Mouse (Mus musculus) thymus, adult 2 months (tissue): Measurements from ENCODE around the gene Cdh16. TPM values are rescaled to one million over a fixed set of nuclear protein-coding genes. Genes with fewer than 3 reads are reported as not detected.
"Not testable (repeated sequence)": the region's sequence is repeated elsewhere in the genome, so short reads cannot be mapped to it uniquely, and the experiment has no call there.

ENCODE experiments used
- DNase-seq: peaks from one replicate; pipeline ENCODE4 v3.0.0; 2021
- H3K27ac ChIP-seq: fragments of 200-500 bp; 2 replicates; pipeline ENCODE4 v1.5.1; 2012; ENCODE audit warnings: low read length, control low read depth; ENCODE audit not compliant: control insufficient read depth, insufficient read depth
- H3K27me3 ChIP-seq: fragments of 200-500 bp; 2 replicates; pipeline ENCODE4 v1.6.1; 2012; ENCODE audit warnings: mild to moderate bottlenecking, low read length, moderate library complexity, mixed read lengths; ENCODE audit not compliant: control insufficient read depth, insufficient read depth
- H3K36me3 ChIP-seq: fragments of 200-500 bp; 2 replicates; pipeline ENCODE4 v1.6.1; 2012; ENCODE audit warnings: mild to moderate bottlenecking, low read length, moderate library complexity; ENCODE audit not compliant: control insufficient read depth, insufficient read depth
- H3K4me1 ChIP-seq: fragments of 200-500 bp; replicated peaks from 2 replicates; pipeline ENCODE4 v1.6.1; 2012; ENCODE audit warnings: low read length; ENCODE audit not compliant: control insufficient read depth, insufficient read depth
- H3K4me3 ChIP-seq: fragments of 200-500 bp; 2 replicates; pipeline ENCODE4 v1.5.1; 2012; ENCODE audit warnings: mild to moderate bottlenecking, low read length, control low read depth, moderate library complexity; ENCODE audit not compliant: control insufficient read depth, insufficient read depth
- CTCF ChIP-seq: fragments of 200-500 bp; IDR thresholded peaks from 2 replicates; pipeline ENCODE4 v1.5.1; 2012; ENCODE audit warnings: mild to moderate bottlenecking, control low read depth, low read length, moderate library complexity, borderline replicate concordance; ENCODE audit not compliant: control insufficient read depth, poor library complexity, insufficient read depth; ENCODE audit errors: extremely low read depth
- POLR2A ChIP-seq: fragments of 200-500 bp; IDR thresholded peaks from 2 replicates; pipeline ENCODE4 v1.6.1; 2012; ENCODE audit warnings: mild to moderate bottlenecking, low read length, control low read depth, moderate library complexity; ENCODE audit not compliant: control insufficient read depth, poor library complexity, insufficient read depth; ENCODE audit errors: extremely low read depth
- WGBS: fragments of 180-500 bp; shearing (Covaris S2); methylation state at CpG from one replicate; pipeline ENCODE4 v1.1.7; 2018; 5-methylcytosine and 5-hydroxymethylcytosine counted together
- polyA plus RNA-seq: library from polyadenylated mRNA; depleted of rRNA; stranded (reverse); fragments of >200 nt; gene quantifications from 2 replicates; pipeline ENCODE4 v1.2.3, GENCODE M21; 2012

The Cdh16 gene
- polyA plus RNA-seq, 1 experiment = 1.5 TPM

DNA sequence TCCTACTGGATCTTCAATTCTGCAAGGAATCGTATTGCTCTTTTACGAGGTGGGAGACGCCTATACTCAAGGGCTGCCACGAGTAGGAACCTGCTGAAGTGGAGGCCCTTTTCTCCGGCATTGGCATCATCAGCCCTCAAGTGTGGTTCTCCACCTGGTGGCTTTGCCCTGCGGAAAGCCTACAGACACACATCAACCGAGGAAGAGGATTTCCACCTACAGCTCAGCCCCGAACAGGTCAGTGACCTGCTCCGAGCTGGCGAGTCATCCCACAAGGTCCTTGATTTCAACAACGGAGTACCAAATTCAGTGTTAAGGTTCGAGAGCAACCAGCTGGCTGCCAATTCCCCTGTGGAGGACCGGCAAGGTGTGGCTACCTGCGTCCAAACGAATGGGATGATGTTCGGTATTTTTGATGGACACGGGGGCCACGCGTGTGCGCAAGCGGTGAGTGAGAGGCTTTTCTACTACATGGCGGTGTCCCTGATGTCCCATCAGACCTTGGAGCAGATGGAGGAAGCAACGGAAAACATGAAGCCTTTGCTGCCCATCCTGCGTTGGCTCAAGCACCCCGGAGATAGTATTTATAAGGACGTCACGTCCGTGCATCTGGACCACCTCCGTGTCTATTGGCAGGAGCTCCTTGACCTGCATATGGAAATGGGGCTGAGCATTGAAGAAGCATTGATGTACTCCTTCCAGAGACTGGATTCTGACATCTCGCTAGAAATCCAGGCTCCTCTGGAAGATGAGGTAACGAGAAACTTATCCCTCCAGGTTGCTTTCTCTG is 30.5 kb downstream of the Cdh16 start:
- Histone ChIP-seq H3K4me3 (no peak overlapping the region), H3K27me3 (no peaks in the 10 kb centered on the region), H3K27ac (no peak overlapping the region), H3K4me1 (peaks cover 20% of the 10 kb centered on the region), H3K36me3 (peaks cover 12% of the 10 kb centered on the region)
- no peak for DNase-seq
- TF ChIP-seq POLR2A (no peak), CTCF (no peak)
- WGBS = 98% methylated on average over 31 of the region's 31 CpGs

DNA sequence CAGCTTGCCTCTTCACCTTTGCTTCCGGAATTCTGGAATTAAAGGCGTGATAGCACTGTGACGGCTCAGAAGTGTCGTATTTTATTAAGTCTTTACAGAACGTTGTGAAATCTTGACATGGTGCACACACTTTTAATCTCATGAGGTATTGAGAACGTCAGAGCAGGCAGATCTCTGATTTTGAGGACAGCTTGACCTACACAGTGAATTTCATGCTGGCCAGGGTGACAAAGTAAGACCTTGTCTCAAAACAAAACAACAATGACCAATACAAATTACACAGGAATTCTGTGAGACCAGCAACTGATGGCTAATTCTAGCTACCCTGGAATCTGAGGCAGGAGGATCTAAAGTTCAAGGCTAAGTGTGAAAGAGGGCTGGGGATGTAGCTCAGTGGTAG is 31.6 kb downstream of the Cdh16 start:
- Histone ChIP-seq H3K27ac (no peak overlapping the region), H3K4me3 (no peak overlapping the region), H3K27me3 (no peaks in the 10 kb centered on the region), H3K4me1 (peaks cover 17% of the 10 kb centered on the region), H3K36me3 (peaks cover 12% of the 10 kb centered on the region)
- no peak for DNase-seq
- WGBS = 91% methylated on average over 6 of the region's 6 CpGs
- TF ChIP-seq POLR2A (no peak), CTCF (no peak)

DNA sequence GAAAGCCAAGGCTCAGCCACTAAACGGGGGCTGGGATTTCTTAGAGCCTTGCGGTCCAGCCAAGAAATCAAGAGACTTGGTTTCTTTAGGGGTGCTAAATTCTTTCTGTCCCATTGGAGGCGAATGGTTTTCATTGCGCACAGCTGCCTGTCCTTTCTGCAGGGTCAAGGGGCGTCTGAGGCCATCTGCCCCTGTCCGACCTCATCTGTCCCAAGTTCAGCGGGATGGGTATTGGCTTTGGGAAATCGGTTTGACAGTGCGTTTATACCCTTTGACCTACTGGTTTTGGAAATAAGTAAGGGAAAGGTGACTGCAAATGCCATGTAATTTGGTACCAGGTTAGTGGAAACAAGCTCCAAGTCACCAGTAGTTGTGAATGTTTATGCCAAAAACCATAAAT is 32.3 kb downstream of the Cdh16 start:
- H3K4me1 ChIP-seq = peaks cover 17% of the 10 kb centered on the region

DNA sequence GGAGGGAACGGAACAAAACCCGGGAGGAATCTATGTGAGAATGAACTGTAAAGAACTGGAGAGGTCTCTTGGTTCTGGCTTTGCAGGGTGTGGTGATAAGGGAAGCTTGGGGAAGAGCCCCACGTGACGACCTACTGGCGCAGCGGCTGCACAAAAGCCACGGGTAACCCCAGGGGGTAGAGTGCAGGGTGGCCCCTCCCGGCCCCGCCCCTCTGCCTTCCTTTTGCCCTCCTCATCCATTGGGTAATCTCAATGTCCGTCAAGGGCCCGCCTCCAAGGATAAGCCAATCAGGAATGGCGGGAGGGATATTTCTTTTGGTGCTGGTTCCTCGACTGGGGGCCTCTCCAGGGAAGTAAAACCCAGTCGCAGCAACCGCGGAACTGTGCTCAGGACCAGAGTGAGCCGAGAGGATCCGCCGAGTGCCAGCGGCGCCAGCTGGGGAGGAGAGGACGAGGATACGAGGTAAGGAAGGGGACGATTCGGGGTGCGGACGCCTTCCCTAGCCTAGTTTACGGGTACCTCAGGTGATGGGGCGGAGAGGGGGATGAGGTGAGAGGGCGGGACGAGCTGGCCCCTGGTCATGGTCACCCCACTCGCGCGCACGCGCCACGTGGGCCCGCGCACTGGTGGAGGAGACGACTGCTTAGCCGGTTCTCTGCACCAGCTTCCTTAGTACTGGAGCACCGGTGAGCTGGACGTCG is 32.9 kb downstream of the Cdh16 start, which contains the start of gene Pdp2:
Gene Pdp2, plus strand, starts transcription at position 319 of the 702 bp plus-strand sequence.
- Histone ChIP-seq H3K36me3 (peaks cover 12% of the 10 kb centered on the region), H3K27ac (peak within 1 kb of the TSS; percentile 34; the same call in 1 of the 2 replicates), H3K27me3 (no peaks in the 10 kb centered on the region), H3K4me3 (peak within 1 kb of the TSS; percentile 93), H3K4me1 (peaks cover 15% of the 10 kb centered on the region)
- peak; percentile 94 for DNase-seq
- TF ChIP-seq CTCF = no peak
- TF ChIP-seq POLR2A = peak; percentile 71
- 2% methylated on average over 44 of the region's 44 CpGs for WGBS

More for the DNA sequence above, 32.3 kb downstream of the Cdh16 start:
- Histone ChIP-seq H3K27ac (no peak overlapping the region), H3K36me3 (peaks cover 12% of the 10 kb centered on the region), H3K4me3 (peak overlapping the region; percentile 93), H3K27me3 (no peaks in the 10 kb centered on the region)
- TF ChIP-seq POLR2A = no peak
- TF ChIP-seq CTCF = no peak
- DNase-seq = no peak
- WGBS = 6% methylated on average over 9 of the region's 9 CpGs

DNA sequence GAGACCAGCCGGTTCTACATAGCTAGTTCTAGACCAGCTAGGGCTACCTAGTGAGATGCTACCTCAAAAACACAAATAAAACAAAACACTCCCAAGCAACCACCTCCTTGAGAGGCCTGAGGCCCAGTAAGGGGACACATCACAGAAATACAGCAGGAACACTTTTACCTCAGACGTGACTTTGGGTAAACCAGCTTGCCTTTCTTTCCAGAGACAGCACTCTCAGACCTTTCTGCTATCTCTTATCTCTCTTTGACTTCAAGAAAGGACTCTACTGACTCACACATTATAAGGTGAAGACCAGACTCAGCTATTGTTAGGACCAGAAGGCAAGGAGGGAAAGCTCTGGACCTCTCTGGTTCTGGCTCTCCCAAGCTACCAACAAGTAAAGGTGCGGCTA is 33.9 kb downstream of the Cdh16 start:
- Histone ChIP-seq H3K36me3 (peaks cover 12% of the 10 kb centered on the region), H3K4me3 (no peak overlapping the region), H3K27ac (no peak overlapping the region), H3K4me1 (peaks cover 10% of the 10 kb centered on the region), H3K27me3 (no peaks in the 10 kb centered on the region)
- TF ChIP-seq POLR2A = no peak
- no peak for TF ChIP-seq CTCF
- no peak for DNase-seq
- WGBS = 96% methylated on average over 3 of the region's 3 CpGs

DNA sequence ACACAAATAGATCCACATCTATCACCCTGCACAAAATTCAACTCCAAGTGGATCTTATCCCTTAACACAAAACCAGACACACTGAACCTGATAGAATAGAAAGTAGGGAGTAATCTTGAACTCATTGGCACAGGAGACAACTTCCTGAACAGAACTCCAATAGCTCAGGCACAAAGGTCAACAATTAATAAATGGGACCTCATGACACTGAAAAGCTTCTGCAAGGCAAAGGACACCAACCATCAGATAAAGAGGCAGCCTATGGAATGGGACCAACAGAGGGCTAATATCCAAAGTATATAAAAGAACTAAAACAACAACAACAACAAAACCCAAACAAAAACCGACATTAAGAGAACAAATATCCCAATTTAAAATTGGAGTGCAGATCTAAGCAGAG is 39.7 kb downstream of the Cdh16 start:
- whole genome bisulfite sequencing = 68% methylated on average over 1 of the region's 1 CpGs
- H3K27ac ChIP-seq = no peak overlapping the region
- no peaks in the 10 kb centered on the region for H3K36me3 ChIP-seq
- TF ChIP-seq POLR2A (no peak), CTCF (no peak)
- H3K4me1 ChIP-seq = no peaks in the 10 kb centered on the region
- DNase-seq = no peak
- no peak overlapping the region for H3K4me3 ChIP-seq
- H3K27me3 ChIP-seq = no peaks in the 10 kb centered on the region

DNA sequence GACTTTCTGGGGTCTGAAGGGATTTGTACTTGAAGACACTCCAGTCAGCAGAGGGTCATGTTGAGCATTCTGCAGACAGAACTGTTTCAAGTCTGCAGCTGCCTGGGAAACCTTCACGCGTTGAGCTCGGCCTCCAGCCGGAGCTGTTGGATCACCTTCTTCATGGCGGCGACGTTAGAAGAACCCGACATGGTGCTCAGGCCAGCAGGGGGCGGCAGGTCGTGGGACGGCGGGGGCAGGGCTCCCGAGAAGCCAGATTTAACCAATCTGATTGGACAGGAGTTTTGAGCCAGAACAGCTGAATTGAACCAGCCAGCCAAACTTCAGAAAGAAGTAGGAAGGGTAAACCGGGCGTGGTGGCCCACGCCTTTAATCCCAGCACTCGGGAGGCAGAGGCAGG is 46.6 kb downstream of the Cdh16 start:
- not testable (repeated sequence) for H3K27ac ChIP-seq, H3K4me3 ChIP-seq, H3K36me3 ChIP-seq, H3K4me1 ChIP-seq, H3K27me3 ChIP-seq, DNase-seq
- 85% methylated on average over 17 of the region's 17 CpGs for WGBS
